Mouse (Mus musculus) heart, embryonic 14.5 days (tissue): ENCODE results near the gene Ccdc92b. TPM values are rescaled to one million over a fixed set of nuclear protein-coding genes. Genes with fewer than 3 reads are reported as not detected.
A peak's percentile ranks its signal among the peaks of the same experiment; 100 is the strongest.
"Not testable (repeated sequence)": the region's sequence is repeated elsewhere in the genome, so short reads cannot be mapped to it uniquely, and the experiment has no call there.

Experiments used
- ATAC-seq: fragments of 200-750 bp; cut with Nextera tagmentation; 2 replicates; pipeline ENCODE4 v1.8.0; 2017; ENCODE audit warnings: low read depth, moderate TSS enrichment; ENCODE audit not compliant: insufficient number of reproducible peaks, insufficient read depth, low FRiP score
- H3K27ac ChIP-seq, 2 experiments: fragments of 200-500 bp in 1 of 2; fragments of 300-500 bp in 1 of 2; sonication (generic) in 1 of 2; replicated peaks in 1 of 2; 2 replicates each; pipeline ENCODE4 v1.5.1; 2012 to 2014; ENCODE audit warnings: low read depth in 2 of 2, low read length in 2 of 2, control low read depth in 1 of 2, mild to moderate bottlenecking in 1 of 2, mixed read lengths in 1 of 2; ENCODE audit not compliant: control insufficient read depth in 1 of 2, insufficient read depth in 1 of 2
- H3K27me3 ChIP-seq: fragments of 300-500 bp; sonication (generic); 2 replicates; pipeline ENCODE4 v1.6.1; 2014; ENCODE audit warnings: mild to moderate bottlenecking, low read length, control low read depth; ENCODE audit not compliant: control insufficient read depth, insufficient read depth
- H3K36me3 ChIP-seq: fragments of 300-500 bp; sonication (generic); 2 replicates; pipeline ENCODE4 v1.6.1; 2014; ENCODE audit warnings: mild to moderate bottlenecking, control low read depth, low read length, mixed read lengths; ENCODE audit not compliant: control insufficient read depth, insufficient read depth
- H3K4me1 ChIP-seq, 2 experiments: fragments of 200-500 bp in 1 of 2; fragments of 300-500 bp in 1 of 2; sonication (generic) in 1 of 2; 2 replicates each; pipeline ENCODE4 v1.6.1; 2012 to 2014; ENCODE audit warnings: low read length in 2 of 2, control low read depth in 1 of 2, mixed read lengths in 1 of 2; ENCODE audit not compliant: control insufficient read depth in 2 of 2, insufficient read depth in 2 of 2
- H3K4me2 ChIP-seq: fragments of 300-500 bp; sonication (generic); 2 replicates; pipeline ENCODE4 v1.6.1; 2014; ENCODE audit warnings: mild to moderate bottlenecking, low read length
- H3K4me3 ChIP-seq, 2 experiments: fragments of 200-500 bp in 1 of 2; fragments of 300-500 bp in 1 of 2; sonication (generic) in 1 of 2; 2 replicates each; pipeline ENCODE4 v1.5.1; 2012 to 2014; ENCODE audit warnings: low read length in 2 of 2, mild to moderate bottlenecking in 2 of 2, control low read depth in 1 of 2, low read depth in 1 of 2, moderate library complexity in 1 of 2; ENCODE audit not compliant: control insufficient read depth in 1 of 2, insufficient read depth in 1 of 2
- H3K9ac ChIP-seq: fragments of 300-500 bp; sonication (generic); 2 replicates; pipeline ENCODE4 v1.6.1; 2014; ENCODE audit warnings: mild to moderate bottlenecking, low read length
- H3K9me3 ChIP-seq: fragments of 300-500 bp; sonication (generic); 2 replicates; pipeline ENCODE4 v1.6.1; 2016; ENCODE audit warnings: low read length, control low read depth; ENCODE audit not compliant: control insufficient read depth
- WGBS: fragments of 180-500 bp; shearing (Covaris S2); extraction: QIAGEN DNeasy Blood & Tissue Kit; methylation state at CpG from one replicate; pipeline ENCODE4 v1.1.7; 2014; 5-methylcytosine and 5-hydroxymethylcytosine counted together
- polyA plus RNA-seq: library from polyadenylated mRNA; unstranded; fragments of >200 nt; fragmentation: Nextera tagmentation; extraction: Ambion mirVana; gene quantifications from 2 replicates; pipeline ENCODE4 v1.2.1, GENCODE M21; 2014

Gene Ccdc92b
- 0.32 and 0.67 TPM in 2 replicates for polyA plus RNA-seq

DNA sequence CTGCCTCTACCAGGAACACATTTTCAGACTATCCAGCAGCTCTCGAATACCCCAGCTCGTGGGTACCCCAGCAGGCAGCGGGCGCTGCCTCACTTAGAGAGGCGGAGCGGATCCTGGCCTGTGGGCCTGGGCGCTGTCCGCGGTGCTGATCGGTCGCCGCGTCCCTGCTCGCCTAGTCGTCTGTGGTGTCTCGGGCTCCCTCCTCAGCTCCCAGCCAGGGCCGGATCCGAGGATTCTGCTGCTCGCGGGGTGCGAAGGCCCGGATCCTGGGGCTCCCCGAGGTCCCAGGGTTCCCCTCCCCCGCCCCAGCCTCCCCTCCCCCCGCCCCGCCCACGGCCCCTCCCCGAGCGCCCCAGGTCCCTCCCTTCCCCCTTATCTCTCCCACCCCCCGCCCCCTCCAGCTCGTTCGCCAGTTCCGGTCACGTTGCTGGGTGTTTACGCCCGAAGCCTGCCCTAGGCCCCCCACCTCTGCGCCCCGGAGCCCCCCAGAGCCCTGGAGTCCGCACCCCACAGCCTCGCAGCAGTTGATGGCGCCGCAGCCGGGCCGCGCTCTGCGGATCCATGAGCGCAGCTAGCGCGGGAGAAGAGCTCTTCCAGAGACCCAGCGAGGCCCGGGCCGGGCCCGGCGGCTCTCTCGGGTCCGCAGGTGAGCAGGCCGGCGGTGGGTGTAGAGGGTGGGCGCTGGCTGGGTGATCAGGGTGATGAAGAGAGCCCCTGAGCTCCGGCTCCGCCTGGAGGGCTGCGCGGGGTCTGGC is at the start of gene Ccdc92b:
TSS of gene Ccdc92b (plus strand) at position 405 of the 755 bp plus-strand sequence.
- no peaks in the 10 kb centered on the region for H3K36me3 ChIP-seq
- peak within 1 kb of the TSS in 1 of 2 experiments; percentile 30; a peak in 2 of 4 replicates for H3K4me3 ChIP-seq
- peaks cover 2 to 5% of the 10 kb centered on the region in 2 experiments; a peak in 2 of 4 replicates for H3K4me1 ChIP-seq
- WGBS = under 1% methylated on average over 51 of the region's 63 CpGs
- H3K9me3 ChIP-seq = no peaks in the 10 kb centered on the region
- peak; percentile 52; the same call in 1 of the 2 replicates for ATAC-seq
- H3K4me2 ChIP-seq = peak within 1 kb of the TSS; percentile 54
- no peak within 1 kb of the TSS for H3K27ac ChIP-seq
- peaks cover 37% of the 10 kb centered on the region for H3K27me3 ChIP-seq
- H3K9ac ChIP-seq = no peak within 1 kb of the TSS

DNA sequence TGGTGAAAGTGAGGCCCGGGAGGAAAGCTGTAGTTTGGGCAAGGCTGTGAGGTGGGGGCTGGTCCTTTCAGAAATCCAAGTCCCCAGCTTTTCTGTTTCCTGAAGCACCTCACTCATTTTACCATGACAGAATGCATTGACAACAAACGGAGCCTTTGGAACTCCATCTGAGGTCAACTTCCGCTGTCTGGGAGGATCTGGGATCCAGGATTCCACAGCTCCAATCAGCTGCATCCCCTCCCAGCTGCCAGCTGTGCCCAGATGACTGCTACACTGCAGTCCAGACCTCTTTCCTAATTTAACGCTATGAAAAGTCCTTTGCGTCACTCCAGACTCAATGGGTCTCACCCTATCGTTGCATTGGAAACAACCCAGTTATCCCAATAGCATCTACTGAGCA is 49.7 kb upstream of the Ccdc92b start:
- H3K4me3 ChIP-seq = no peak overlapping the region
- H3K4me1 ChIP-seq = no peaks in the 10 kb centered on the region
- no peaks in the 10 kb centered on the region for H3K9me3 ChIP-seq
- no peak overlapping the region for H3K9ac ChIP-seq
- H3K4me2 ChIP-seq = no peak overlapping the region
- 72% methylated on average over 6 of the region's 6 CpGs for WGBS
- no peak for ATAC-seq
- H3K27ac ChIP-seq = no peak overlapping the region
- no peaks in the 10 kb centered on the region for H3K27me3 ChIP-seq
- H3K36me3 ChIP-seq = no peaks in the 10 kb centered on the region

- H3K27ac ChIP-seq = no peak overlapping the region
- H3K4me2 ChIP-seq = no peak overlapping the region
- WGBS = 70% methylated on average over 6 of the region's 6 CpGs
- H3K9me3 ChIP-seq = no peaks in the 10 kb centered on the region
- H3K4me3 ChIP-seq = no peak overlapping the region
- ATAC-seq = no peak
- H3K36me3 ChIP-seq = no peaks in the 10 kb centered on the region
- H3K27me3 ChIP-seq = no peaks in the 10 kb centered on the region
- H3K9ac ChIP-seq = no peak overlapping the region
- no peaks in the 10 kb centered on the region for H3K4me1 ChIP-seq
These were observed 46.8 kb upstream of the Ccdc92b start for GRCm38 (mm10) chr11:74572459-74573061.

DNA sequence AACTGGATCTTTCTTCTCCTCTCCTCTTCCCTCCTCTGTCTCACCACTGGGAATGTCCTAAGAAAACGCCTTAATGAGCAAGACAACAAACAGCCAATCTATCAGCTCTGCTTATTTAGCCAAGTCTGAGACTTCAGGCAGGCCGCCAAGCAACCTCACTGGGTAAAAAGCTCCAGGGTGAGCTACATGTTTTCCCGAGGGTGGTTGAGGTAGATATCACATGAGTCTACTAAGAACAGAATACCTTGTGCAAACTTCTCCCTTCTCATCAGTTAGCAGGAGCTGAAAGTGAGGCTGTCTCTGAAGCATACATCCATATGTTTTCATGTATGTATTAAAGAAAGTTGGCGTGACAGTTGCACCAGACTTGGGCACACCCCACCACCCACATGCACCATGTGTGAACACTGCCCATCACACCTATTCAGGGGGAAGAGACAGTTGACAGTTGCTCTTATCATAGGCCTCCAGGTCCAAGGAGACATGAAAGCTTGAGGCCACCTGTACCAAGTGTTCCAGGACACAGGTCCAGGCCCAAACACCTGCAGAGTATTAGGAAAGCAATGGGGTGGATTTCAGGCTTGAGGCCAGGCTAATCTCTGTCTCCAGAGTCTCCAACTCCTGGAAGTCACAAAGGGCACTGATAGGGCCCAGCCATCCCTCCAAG is 44.5 kb upstream of the Ccdc92b start:
- 60% methylated on average over 4 of the region's 4 CpGs for WGBS
- H3K27ac ChIP-seq = no peak overlapping the region
- ATAC-seq = no peak
- no peak overlapping the region for H3K9ac ChIP-seq
- no peaks in the 10 kb centered on the region for H3K4me1 ChIP-seq
- H3K36me3 ChIP-seq = no peaks in the 10 kb centered on the region
- H3K27me3 ChIP-seq = no peaks in the 10 kb centered on the region
- no peak overlapping the region for H3K4me2 ChIP-seq
- H3K4me3 ChIP-seq = no peak overlapping the region
- H3K9me3 ChIP-seq = no peaks in the 10 kb centered on the region

DNA sequence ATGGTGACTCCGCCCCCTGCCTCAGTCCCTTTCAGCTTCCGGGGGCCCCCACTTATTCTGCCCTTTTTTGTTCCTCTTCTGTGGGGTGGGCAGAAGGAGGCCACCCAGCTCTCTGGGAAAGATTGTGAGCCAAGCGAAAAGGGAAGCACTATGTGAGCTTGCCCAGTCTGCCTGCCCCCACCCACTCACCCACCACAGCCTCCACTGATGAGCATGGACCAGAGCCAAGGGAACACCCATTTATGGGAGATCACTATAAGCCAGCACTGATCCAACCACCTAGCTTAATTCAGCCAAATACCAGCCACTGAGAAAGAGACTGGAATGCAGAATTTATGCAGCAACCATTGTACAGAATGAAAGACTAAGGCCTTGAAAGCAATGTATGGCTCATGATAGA is 43.5 kb upstream of the Ccdc92b start:
- Histone ChIP-seq H3K9me3 (no peaks in the 10 kb centered on the region), H3K4me3 (no peak overlapping the region), H3K36me3 (no peaks in the 10 kb centered on the region), H3K9ac (no peak overlapping the region), H3K27me3 (no peaks in the 10 kb centered on the region), H3K27ac (no peak overlapping the region), H3K4me1 (no peaks in the 10 kb centered on the region), H3K4me2 (no peak overlapping the region)
- WGBS = 87% methylated on average over 3 of the region's 3 CpGs
- ATAC-seq = no peak

DNA sequence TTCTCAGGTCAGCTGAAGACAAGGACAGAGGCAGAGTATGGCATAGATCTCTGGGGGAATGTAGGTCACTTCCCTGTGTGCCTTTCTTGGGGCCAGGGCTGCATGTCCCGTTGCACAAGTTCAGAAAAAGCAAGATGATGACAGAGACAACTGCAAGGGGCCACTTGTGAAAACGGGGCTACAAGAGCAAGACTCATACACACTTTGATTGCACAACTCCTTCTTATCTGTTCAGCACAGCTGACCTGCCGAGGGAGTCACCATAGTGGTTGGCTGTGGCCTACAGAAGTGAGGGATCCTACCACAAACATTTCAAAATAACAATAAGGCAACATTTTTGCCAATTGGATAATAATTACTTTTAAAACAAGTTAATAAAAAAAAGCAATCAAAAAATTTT is 42.3 kb upstream of the Ccdc92b start:
- ATAC-seq = no peak
- H3K27me3 ChIP-seq = 0 out of 2 replicates have a peak, but pooled peaks cover 3% of the 10 kb centered on the region
- no peaks in the 10 kb centered on the region for H3K36me3 ChIP-seq
- H3K27ac ChIP-seq = no peak overlapping the region
- no peak overlapping the region for H3K9ac ChIP-seq
- H3K9me3 ChIP-seq = no peaks in the 10 kb centered on the region
- H3K4me2 ChIP-seq = no peak overlapping the region
- H3K4me3 ChIP-seq = no peak overlapping the region
- 33% methylated on average over 3 of the region's 3 CpGs for whole genome bisulfite sequencing
- H3K4me1 ChIP-seq = no peaks in the 10 kb centered on the region

DNA sequence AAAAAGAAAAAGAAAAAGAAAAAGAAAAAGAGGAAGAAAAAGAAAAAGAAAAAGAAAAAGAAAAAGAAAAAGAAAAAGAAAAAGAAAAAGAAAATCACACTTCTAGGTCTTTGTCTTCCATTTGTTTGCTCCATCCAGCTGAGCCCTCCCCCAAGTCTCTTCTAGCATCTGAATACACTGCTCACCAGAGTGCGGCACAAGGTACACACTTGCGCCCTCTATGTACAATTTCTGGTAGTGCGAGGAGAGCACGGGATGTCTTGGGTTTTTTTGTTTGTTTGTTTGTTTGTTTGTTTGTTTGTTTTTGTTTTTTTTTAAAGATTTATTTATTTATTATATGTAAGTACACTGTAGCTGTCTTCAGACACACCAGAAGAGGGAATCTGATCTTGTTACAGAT is 38.1 kb upstream of the Ccdc92b start:
- 58% methylated on average over 4 of the region's 4 CpGs for WGBS
- H3K36me3 ChIP-seq, H3K27ac ChIP-seq, H3K4me2 ChIP-seq, H3K4me3 ChIP-seq, ATAC-seq, H3K9ac ChIP-seq, H3K4me1 ChIP-seq, H3K9me3 ChIP-seq: not testable (repeated sequence)
- 0 out of 2 replicates have a peak, but pooled peaks cover 11% of the 10 kb centered on the region for H3K27me3 ChIP-seq
